Mouse (Mus musculus): ENCODE results near the gene Tmem151a.

- TF ChIP-seq POLR2A (IDR thresholded peaks at IDR 0.05; ENCODE audit: insufficient read depth, low read depth, low read length), result no peak
- no peak for TF ChIP-seq CTCF (IDR thresholded peaks at IDR 0.05; ENCODE audit: insufficient read depth, low read depth, low read length)
Observed at GRCm38 (mm10) chr19:5021416-5021815, 63.9 kb downstream of the Tmem151a start.
